Mouse (Mus musculus) right cerebral cortex, postnatal 14 days (tissue): ENCODE results near the gene Creb3l4.
"Not testable (repeated sequence)": the region's sequence is repeated elsewhere in the genome, so short reads cannot be mapped to it uniquely, and the experiment has no call there.

ENCODE experiments used
- DNase-seq: peaks from one replicate; pipeline ENCODE4 v3.0.0; 2022

Gene Creb3l4

GRCm38 (mm10) chr3:90242984-90243775, at the start of gene Creb3l4:
TSS of gene Creb3l4 (minus strand) at chr3:90243512.
- DNase-seq: no peak

DNA sequence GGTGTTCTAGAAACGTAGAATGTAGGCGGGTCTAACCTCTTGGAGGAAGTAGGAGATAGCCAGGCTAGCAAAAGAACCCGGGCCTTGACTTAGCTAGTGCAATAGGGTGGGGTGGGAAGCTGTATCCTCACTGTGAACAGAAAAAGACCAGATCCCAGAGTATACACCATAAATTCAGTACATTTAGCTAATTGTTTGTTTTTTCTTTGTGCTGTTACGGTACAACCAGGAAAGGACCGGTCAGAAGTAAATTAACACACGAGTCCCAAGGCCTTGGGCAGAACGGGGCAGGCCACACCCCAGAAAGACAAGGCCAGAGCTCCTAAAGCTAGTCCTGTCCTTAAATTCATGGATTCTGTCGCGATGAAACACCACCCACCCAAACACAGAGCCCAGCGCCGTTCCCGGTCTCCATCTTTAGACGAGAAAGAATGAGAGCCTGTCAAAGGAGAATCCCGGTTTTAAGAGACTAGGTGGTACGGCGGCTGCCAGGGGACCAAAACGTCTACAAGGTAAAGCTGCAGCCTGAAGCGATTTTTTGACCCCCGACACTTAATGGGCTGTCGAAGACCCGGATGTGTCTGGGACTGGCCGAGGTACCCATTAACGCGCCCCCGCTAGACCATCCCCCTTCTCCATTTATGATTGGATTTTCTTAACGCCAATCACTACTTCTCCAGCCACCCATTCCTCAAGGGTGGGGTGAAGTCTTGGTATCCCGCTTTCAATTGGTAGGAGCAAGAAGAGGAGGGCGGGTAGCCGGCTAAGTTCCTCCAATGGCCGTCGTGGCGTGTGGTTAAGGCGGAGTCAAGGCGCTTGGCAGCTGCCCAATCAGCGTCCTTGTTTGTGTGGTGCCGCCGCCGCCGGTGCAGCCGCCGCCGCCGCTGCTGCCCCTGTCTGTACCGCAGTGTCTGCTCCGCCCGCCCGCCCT, 49.3 kb upstream of the Creb3l4 start, which contains the start of gene Gatad2b:
Gene Gatad2b, plus strand, starts transcription at position 834 of the 931 bp plus-strand sequence.
- peak; percentile 99 for DNase-seq

GRCm38 (mm10) chr3:90291982-90292344, 48.7 kb upstream of the Creb3l4 start:
- no peak for DNase-seq

- DNase-seq: no peak
These were observed 47.3 kb upstream of the Creb3l4 start for GRCm38 (mm10) chr3:90290602-90291001.

DNA sequence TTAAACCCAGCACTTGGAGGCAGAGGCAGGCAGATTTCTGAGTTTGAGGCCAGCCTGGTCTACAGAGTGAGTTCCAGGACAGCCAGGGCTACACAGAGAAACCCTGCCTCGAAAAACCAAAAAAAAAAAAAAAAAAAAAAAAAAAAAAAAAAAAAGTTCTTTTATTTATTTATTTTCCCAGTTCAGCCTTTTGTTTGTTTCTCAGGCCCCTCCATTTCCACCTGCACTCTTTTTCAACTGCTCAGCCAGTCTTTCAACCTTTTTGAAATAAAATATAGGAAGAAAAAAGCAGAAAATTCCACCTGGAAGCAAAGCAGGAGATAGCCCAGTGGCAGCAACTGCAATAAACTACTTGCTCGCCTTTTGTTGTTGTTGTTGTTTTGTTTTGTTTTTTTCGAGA, 46.1 kb upstream of the Creb3l4 start:
- not testable (repeated sequence) for DNase-seq

DNA sequence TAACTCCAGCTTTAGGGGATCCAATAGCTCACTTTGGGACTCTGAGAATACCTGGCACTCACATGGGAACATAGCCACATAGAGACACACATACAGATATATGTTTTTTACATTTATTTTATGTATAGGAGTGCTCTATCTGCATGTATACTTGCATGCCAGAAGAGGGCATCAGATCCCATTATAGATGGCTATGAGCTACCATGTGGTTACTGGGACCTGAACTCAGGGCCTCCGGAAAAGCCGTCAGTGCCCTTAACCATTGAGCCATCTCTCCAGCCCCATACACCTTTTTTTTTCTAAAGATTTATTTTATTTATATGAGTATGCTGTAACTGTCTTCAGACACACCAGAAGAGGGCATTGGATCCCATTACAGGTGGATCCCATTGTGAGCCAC, 40.8 kb upstream of the Creb3l4 start:
- no peak for DNase-seq

- DNase-seq: no peak
These were observed 37.4 kb upstream of the Creb3l4 start for GRCm38 (mm10) chr3:90280708-90281107.

DNA sequence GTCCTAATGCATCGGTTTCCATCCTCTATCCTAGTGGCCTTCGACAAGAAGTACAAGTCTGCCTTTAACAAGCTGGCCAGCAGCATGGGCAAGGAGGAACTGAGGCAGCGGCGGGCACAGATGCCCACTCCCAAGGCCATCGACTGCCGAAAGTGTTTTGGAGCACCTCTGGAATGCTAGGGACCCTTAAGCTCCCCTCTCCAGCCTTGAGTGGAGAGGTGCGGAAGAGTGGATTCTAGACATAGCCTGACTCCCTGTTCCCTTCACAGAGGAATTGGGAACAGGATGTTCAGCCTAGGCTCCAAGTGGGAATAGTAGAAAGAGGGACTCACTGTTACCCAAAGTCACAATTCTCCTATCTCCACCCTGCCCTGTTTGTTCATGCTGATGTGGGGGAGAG, 36.4 kb upstream of the Creb3l4 start:
- DNase-seq: no peak

- DNase-seq: no peak
These were observed 35.9 kb upstream of the Creb3l4 start for GRCm38 (mm10) chr3:90279216-90279615.

GRCm38 (mm10) chr3:90278211-90278610, 34.9 kb upstream of the Creb3l4 start:
- no peak for DNase-seq

DNA sequence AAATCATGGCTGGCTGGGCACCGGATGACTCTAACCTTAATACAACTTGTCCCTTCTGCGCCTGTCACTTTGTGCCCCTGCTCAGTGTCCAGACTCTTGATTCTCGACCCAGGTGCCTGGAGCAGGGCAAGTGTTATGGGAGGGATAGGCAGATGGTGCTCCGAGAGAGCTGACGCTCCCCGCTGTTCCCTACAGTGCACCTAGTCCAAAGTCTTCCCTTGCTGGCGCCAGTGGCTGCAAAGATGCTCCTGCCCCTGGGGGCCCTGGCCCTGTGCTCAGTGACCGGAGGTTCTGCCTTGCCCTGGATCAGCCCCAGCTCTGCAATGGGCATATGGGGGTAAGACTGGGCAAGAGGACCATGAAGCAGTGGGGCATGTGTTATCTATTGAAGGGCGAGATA, 34.5 kb upstream of the Creb3l4 start:
- no peak for DNase-seq

DNA sequence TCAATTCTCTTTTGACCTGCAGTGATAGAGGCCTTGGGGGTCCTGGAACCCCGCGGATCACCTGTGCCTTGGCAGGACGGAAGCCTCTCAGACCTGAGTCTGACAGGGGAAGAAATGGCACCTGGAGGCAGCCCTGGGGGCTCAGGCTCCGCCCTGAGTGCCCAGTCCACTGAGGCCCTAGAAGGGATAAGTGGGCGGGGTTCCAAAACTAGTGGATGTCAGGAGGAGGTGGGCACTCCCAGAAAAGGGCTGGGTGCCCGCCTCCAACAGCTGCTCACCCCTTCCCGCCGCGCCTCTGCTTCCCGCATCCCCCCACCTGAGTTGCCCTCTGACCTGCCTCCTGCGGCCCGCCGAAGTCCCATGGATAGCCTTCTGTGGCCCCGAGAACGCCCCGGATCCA, 33.5 kb upstream of the Creb3l4 start:
- no peak for DNase-seq

DNA sequence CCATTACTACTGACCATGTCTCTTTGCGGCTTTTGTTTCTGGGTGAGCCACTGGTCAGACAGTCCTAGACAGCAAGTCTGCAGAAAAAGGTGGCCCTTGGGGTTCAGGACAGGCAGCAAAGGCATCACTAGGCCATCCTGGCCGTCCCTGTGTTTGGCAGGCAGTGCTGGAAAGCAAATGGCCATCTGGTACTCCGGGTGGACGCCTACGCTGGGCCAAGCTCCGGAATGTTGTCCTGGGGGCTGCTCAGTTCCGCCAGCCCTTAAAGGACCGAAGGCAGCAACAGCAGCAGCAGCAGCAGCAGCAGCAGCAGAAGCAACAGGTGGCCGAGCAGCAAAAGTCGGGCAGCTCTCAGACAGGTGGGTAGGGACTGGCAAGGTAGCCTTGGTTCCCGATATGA, 32.0 kb upstream of the Creb3l4 start:
- no peak for DNase-seq

- DNase-seq: no peak
These were observed 30.5 kb upstream of the Creb3l4 start for GRCm38 (mm10) chr3:90273855-90274254.

DNA sequence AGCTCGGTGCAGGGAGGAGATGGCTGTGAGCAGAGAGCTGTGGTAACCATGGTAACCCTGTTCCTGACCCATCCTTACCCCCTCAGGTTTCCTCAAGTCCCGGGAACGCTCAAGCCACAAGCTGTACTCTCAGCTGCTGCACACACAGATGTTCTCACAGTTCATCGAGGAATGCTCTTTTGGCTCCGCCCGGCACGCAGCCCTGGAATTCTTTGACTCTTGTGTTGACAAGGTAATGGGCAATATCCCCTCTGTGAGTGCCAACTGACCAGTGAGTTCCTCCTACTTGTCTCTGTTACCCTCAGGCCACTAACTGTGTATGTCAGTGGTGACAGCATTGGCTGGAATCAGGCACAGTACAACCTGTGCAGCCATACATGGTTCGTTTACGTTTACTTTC, 28.9 kb upstream of the Creb3l4 start:
- no peak for DNase-seq

DNA sequence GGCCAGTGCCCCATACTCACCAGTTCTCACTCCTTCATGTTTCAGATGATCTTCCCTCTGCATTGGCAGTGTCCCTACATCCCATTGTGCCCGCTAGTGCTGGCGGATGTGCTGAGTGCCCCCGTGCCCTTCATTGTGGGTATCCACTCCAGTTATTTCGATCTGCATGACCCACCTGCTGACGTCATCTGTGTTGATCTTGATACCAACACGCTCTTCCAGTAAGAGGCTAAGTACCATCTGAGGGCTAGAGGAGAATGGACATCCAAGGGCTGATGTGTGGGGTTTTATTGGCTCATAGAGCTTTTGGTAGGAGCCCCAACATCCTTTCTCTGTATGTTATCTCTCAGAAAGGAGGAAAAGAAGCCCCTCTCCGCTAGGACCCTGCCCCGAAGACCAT, 27.5 kb upstream of the Creb3l4 start:
- no peak for DNase-seq

GRCm38 (mm10) chr3:90268971-90269370, 25.7 kb upstream of the Creb3l4 start:
- DNase-seq: no peak

DNA sequence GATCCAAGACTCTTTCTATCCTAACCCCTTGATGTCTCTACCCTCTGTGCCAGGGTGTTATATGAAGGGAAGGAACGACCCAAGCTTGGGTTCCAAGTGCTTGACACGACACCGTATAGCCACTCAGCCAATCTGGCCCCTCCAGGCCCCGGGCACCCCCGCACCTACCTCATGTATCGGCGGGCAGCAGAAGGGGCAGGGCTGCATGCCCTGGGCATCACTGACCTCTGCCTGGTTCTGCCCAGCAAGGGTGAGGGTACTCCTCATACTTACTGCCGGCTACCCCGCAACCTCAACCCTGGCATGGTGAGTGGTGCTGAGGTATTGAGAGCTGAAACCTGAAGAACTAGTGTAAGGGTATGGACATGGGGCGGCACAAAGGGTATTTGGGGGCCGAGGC, 24.9 kb upstream of the Creb3l4 start:
- no peak for DNase-seq

DNA sequence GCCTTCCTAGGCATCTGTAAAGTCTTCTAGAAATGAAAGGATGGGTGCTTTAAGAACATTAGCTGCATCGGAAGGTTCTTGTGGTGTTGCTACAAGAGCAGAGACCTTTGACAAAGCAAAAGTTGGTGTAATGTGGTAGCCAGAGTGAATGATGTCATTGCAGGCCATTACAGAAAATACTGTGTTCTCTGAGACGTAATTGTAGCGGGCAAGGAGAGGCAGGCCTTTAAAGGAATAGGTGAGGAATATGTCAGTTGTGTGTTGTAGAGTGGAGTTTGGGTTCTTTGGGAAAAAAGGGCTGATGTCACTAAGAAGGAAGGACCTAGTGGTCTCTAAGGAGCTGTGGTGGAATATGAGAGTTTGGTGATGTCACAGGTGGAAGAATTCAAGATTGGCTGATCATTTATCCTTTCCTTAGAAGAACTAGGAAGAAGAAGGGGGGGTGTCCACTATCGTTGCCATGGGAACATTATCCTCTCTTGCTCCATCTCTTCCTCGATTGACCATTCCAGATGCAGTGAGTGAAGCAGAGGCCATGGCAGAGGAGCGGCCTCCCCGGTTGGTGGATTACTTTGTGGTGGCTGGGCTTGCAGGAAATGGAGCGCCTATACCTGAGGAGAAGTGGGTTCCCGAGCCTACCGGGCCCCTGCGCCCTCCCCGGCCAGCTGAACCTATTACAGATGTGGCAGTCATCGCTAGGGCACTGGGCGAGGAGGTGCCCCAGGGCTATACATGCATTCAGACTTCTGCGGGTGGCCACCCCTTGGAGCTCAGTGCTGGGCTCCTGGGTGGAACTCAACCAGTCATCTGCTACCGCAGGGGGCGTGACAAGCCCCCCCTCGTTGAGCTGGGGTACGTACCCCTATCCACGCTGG, 23.8 kb upstream of the Creb3l4 start:
- no peak for DNase-seq

GRCm38 (mm10) chr3:90265932-90266741, 22.8 kb upstream of the Creb3l4 start:
- DNase-seq: no peak

- DNase-seq: peak; percentile 85
These were observed 22.0 kb upstream of the Creb3l4 start, which contains the start of gene Dennd4b for GRCm38 (mm10) chr3:90265034-90265931. TSS of gene Dennd4b (plus strand) at chr3:90265185.
